Mouse (Mus musculus) adrenal gland, postnatal 36 days (tissue): ENCODE results near the gene Gabrb3. TPM values are rescaled to one million over a fixed set of nuclear protein-coding genes. Genes with fewer than 3 reads are reported as not detected.
"Not testable (repeated sequence)": the region's sequence is repeated elsewhere in the genome, so short reads cannot be mapped to it uniquely, and the experiment has no call there.

Source experiments
- DNase-seq, 2 experiments: peaks; one replicate each; pipeline ENCODE4 v3.0.0; 2021; ENCODE audit warnings: mixed read lengths in 1 of 2
- microRNA-seq: library from miRNA; unstranded; fragments of <30 nt; microRNA quantifications from one replicate; pipeline ENCODE4 v1.2.0, GENCODE M21; 2021
- total RNA-seq, 2 experiments: library from RNA; stranded (reverse); gene quantifications; 2 replicates each; pipeline ENCODE4 v1.2.3; 2021

Gabrb3 gene
- total RNA-seq, 2 experiments from 2014 or later, result 7.8 to 9.5 TPM

DNA sequence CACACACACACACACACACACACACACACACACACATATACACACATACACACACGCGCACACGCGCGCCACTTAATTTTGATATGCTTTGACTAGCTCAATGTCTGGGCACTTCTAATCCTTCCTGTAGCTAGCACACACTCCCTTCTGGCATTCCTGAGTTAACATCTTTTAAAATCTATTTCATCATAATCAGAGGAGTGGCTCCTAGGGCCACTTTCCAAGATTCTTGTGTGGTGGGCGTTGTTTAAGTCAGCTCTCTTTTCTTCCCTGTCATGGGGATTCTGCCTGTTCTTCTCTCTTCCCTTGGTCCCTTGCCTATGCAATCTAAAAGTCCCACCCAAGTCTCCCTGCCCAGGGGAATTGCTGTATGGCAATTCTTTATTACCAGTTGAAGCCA, 286.6 kb downstream of the Gabrb3 start:
- no peak for DNase-seq

DNA sequence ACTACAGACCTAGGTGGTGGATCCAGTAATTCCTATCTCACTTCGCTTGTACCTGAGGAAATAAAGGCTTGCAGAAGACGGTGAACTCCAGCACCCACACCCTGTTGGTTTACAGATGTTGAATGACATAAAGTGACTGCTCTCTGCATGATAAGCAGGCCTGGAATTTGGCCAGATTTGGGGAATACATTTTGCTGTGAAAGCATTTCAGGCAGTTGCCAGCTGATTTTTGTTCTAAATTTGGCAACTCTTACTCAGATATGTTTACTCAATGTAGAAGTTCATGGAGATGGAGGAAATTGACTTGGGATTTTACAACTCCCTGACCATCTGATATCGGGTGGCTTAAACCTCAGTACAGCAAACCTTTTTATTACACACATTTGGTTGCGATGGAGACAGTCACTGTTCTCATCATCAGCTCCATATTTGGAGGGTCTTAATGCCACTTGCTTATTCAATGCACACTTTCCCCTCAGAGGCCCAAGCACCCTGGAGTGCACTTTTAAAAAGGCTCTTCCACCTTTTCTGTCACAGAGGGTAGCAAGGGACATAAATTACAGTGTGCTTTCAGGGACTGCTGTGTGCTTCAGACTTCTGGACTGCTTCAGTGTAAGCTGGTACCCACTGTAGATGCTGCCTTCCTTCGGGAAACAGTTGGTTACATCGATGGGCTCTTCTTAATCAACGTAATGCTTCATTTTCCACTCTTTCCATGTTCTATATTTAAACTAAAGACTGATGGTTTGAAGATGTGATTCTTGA, 287.7 kb downstream of the Gabrb3 start:
- peak in 1 of 2 experiments; percentile 35 for DNase-seq

DNA sequence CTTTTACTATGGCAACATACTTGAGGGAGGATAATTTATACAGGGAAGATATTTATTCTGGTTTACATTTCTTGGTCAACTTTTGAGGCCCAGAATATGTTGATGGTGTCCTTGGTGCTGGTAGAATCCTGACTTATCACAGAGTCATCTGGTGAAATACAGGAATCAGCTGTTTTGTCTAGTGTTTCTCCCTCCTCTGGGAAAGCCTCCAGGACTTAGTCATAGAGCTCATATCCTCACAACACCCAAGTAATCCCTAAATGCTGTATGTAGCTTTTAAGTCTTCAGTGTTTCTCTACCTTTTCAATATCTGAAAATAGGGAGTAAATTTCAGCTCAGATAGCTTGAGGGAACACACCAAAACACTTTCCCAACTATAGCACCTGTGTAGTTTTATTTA, 292.2 kb downstream of the Gabrb3 start:
- peak in 1 of 2 experiments; percentile 12 for DNase-seq

- peak in 1 of 2 experiments; percentile 1 for DNase-seq
Measured at GRCm38 (mm10) chr7:57746836-57747235, 327.3 kb downstream of the Gabrb3 start.

DNA sequence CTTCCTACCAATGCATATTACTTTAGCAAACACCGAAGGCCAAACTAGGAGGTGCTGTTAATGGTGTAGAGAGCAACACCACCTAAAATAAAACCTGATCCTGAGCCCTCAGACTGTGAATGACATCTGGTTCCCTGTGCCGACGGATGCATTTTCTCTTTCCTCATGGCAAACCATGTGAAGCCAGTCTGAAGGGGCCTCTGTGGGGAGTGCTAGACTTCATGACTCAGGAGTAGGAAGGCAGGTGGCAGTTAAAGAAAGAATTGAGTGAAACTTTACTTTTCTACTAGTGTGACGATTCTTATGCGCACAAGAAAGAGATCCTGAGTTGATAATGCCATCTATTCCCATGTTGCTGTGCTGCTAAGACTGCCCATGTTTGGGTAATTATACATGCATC, 341.0 kb downstream of the Gabrb3 start:
- DNase-seq, result no peak

DNA sequence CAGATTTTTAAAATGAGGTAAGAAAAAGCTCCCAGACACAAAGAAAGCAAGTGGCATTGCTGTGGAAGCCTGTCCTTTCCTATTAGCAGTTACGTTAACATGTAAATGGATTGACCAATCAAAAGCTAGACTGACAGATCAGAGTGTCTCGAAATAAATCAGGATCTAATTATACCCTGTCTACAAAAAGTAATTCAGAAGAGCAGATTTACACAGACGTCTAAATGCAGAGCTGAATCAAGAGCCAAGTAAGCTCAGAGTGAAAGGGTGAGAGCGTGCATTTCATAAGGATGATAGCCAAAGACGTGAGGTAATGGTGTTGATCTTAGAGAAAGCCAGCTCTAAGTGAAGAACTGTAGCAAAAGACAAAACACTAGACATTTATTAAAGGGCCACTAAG, 359.3 kb downstream of the Gabrb3 start:
- DNase-seq, result no peak

- DNase-seq, result not testable (repeated sequence)
Measured at GRCm38 (mm10) chr7:57786102-57786501, 366.6 kb downstream of the Gabrb3 start.

GRCm38 (mm10) chr7:57787520-57787919, 368.0 kb downstream of the Gabrb3 start:
- no peak for DNase-seq

DNA sequence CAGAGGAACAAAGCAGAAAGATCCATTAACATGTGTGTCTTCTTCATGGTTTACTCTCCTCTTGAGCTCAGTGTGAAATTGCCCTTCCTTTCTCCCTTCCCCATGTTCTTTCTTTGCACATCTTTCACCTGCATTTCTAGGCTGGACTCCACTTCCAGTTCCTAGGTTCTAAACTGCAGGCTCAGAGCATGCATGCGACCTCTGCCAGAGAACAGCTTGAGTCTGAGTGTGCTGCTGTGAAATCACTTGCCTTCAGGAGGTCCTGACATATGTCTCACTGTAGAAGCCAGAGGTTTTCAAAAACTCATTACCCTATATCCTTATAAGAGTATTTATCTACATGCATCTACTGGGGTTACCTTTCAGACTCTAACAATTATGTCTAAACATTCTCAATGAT, 383.8 kb downstream of the Gabrb3 start:
- no peak for DNase-seq

DNA sequence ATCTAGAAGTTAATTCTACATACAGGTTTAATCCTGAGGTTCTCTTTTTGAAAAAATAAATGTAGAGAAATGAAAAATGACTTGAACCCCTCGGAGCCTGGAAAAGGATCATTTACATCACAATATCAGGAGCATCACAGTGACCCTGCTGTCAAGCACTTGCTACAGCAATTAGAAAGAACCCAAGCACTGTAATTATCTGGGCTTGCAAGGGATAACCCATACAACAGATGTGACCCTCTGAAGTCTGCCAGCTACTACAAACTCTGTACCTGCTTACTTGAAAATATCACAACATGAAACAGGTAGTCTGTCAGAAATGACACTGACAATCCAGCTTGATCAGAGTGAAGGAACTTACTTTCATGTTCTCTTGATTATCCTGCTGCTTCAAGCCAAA, 394.2 kb downstream of the Gabrb3 start:
- no peak for DNase-seq

GRCm38 (mm10) chr7:57842383-57842896, 422.9 kb downstream of the Gabrb3 start:
- DNase-seq, result no peak

GRCm38 (mm10) chr7:57867951-57868350, 448.5 kb downstream of the Gabrb3 start:
- DNase-seq, result peak; percentile 5 to 12

Small RNA genes lying within 50 kb of the gene (microRNA-seq; reads per million reads assigned to microRNA genes)
- not detected for gene Mir6389

Other genes starting within 250 kb of the Gabrb3 start
- 1 to 10 TPM; 2.1 to 3.6 TPM for gene Gabrg3, start 32.5 kb upstream of the Gabrb3 start, total RNA-seq
- not detected for gene Gabra5, start 90.4 kb downstream of the Gabrb3 start, total RNA-seq